Mouse (Mus musculus): Measurements from ENCODE around the gene Sergef. TPM values are rescaled to one million over a fixed set of nuclear protein-coding genes. Genes with fewer than 3 reads are reported as not detected.

Gene Sergef
- polyA plus RNA-seq, 1 experiment from 2014 or later = 15.5 TPM

DNA sequence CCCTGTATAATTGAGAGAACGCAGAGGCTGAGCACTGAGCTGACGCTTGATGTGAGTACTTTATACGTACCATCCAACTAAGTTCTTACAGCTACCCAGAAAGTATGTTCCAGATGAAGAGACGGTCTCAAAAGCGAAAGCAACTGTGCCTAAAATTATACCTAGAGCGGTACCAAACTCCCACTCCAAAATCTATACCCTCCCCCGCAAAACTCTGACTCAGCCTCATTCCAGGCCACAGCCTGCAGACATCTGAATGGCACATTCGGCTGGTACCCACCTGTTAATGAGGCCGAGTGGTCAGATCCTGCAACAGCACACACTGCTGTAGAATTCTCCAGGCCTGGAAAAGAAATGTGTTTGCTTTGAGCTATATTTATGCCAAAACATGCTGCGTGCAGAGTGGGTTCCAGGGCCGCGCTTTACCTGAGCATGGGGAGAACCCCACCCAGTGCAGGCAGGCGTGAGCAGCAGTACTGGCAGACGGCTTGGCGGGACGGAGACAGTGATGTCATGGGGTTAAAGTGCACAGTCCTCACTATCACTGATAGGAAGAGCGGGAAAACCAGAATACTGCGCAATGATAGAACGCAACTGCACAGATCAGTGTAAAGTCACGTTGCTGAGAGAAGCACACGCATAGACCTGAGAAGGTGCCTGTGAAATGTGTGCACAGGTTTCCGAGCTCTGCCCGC, 21.0 kb downstream of the Sergef start:
- WGBS = 87% methylated on average over 23 of the region's 23 CpGs
- Histone ChIP-seq H3K9me3 (replicated peaks; ENCODE audit: low read length) (no peaks in the 10 kb centered on the region), H3K36me3 (ENCODE audit: insufficient read depth, low read length) (no peaks in the 10 kb centered on the region), H3K27ac (no peak overlapping the region), H3K4me3 (replicated peaks; ENCODE audit: low read depth, low read length) (no peak overlapping the region), H3K9ac (ENCODE audit: low read depth, low read length) (no peak overlapping the region), H3K4me2 (ENCODE audit: low read length) (no peak overlapping the region), H3K4me1 (replicated peaks; ENCODE audit: insufficient read depth, low read length) (peaks cover 3% of the 10 kb centered on the region; the same call in 1 of the 2 replicates), H3K27me3 (ENCODE audit: insufficient read depth, low read length) (no peaks in the 10 kb centered on the region)
- TF ChIP-seq CTCF (IDR thresholded peaks at IDR 0.05; ENCODE audit: low read depth) = no peak
- DNase-seq (ENCODE audit: low spot score) = no peak
- ATAC-seq (replicated peaks; ENCODE audit: low FRiP score, low read depth) = no peak

DNA sequence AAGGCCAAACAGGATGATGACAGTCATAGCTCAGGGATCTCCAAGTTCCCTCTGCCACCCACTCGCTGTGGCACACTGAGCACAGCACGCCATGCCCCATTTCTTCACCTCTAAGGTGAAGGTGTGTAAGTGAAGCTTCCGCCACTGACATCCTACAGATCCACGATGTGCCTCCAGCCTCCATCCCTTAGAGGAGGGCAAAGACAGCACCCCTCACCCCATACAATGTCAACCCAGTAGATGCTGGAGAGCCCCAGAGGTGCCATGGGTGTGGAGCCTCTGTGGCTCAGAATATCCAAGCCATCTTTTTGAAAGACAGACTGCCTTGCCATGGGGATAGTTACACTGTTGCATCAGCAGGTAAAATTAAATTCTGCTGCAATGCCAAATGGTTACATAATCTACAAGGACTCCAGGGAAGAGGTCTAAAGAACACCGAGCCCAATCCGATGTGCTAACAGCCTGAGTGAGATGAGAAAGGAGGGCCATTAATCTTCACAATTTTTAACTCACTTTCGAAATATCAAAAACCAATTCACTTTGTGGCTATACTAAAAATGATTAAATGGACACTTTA, 23.1 kb downstream of the Sergef start:
- Histone ChIP-seq H3K4me2 (ENCODE audit: low read length) (no peak overlapping the region), H3K27ac (peak overlapping the region; percentile 57; the same call in 1 of the 2 replicates), H3K4me3 (replicated peaks; ENCODE audit: low read depth, low read length) (no peak overlapping the region), H3K9me3 (replicated peaks; ENCODE audit: low read length) (no peaks in the 10 kb centered on the region), H3K27me3 (ENCODE audit: insufficient read depth, low read length) (no peaks in the 10 kb centered on the region), H3K4me1 (replicated peaks; ENCODE audit: insufficient read depth, low read length) (peaks cover 10% of the 10 kb centered on the region), H3K9ac (ENCODE audit: low read depth, low read length) (no peak overlapping the region), H3K36me3 (ENCODE audit: insufficient read depth, low read length) (no peaks in the 10 kb centered on the region)
- TF ChIP-seq CTCF (IDR thresholded peaks at IDR 0.05; ENCODE audit: low read depth) = no peak
- 86% methylated on average over 7 of the region's 7 CpGs for WGBS
- DNase-seq (ENCODE audit: low spot score) = no peak
- no peak for ATAC-seq (replicated peaks; ENCODE audit: low FRiP score, low read depth)

DNA sequence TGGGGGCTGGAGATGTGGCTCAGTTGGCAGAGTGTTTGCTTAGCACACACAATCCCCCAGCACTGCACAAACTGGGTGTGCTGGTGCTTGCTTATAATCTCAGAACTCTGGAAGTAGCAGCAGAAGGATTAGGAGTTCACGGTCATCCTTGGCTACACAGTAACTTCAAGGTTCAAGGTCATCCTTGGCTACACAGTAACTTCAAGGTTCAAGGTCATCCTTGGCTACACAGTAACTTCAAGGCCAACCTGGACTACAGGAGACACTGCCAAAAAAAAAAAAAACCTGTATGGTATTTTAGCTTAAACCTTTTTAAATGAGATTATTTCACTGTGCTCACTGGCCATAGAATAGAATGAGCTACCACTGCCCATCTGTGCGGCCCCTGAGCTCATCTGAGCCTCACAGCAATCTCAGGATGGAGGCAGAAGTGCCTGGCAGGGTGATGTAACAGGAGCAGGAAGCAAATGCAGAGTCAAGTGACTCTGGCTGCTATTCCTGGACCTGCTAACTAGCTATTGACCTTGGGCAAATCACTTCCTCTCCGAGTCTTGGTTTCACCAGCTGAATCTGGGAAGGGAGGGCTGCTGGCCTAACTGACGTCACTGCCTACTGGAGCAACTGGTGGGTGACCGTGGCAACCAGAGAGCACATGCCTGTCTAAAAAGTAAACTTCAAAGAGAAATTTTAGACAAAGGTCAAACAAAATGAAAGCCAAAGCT, 24.2 kb downstream of the Sergef start:
- Histone ChIP-seq H3K27me3 (ENCODE audit: insufficient read depth, low read length) (no peaks in the 10 kb centered on the region), H3K9ac (ENCODE audit: low read depth, low read length) (no peak overlapping the region), H3K4me1 (replicated peaks; ENCODE audit: insufficient read depth, low read length) (peaks cover 10% of the 10 kb centered on the region), H3K4me3 (replicated peaks; ENCODE audit: low read depth, low read length) (no peak overlapping the region), H3K4me2 (ENCODE audit: low read length) (no peak overlapping the region), H3K27ac (no peak overlapping the region), H3K36me3 (ENCODE audit: insufficient read depth, low read length) (no peaks in the 10 kb centered on the region), H3K9me3 (replicated peaks; ENCODE audit: low read length) (no peaks in the 10 kb centered on the region)
- ATAC-seq (replicated peaks; ENCODE audit: low FRiP score, low read depth) = peak; percentile 54; the same call in 1 of the 2 replicates
- peak; percentile 54 for DNase-seq (ENCODE audit: low spot score)
- 34% methylated on average over 5 of the region's 5 CpGs for WGBS
- no peak for TF ChIP-seq CTCF (IDR thresholded peaks at IDR 0.05; ENCODE audit: low read depth)

DNA sequence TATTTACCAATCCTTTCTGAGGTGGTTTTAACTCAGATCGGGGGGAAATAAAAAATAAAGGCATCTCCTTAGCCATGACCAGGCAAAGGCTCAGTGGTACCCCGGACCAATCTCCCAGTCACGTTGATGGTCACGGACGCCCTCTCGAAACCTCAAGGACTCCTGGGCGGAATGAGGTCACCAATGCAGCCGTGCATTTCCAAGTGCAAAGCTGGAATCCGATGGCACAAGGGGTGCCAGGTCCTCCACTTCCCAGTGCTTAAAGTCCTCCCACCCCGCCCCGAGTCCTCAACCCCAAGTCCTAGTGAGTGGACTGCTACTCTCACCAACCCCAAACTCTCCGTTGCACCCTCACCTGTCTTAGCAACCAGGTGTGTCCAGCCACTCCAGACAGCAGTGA, 25.3 kb downstream of the Sergef start:
- H3K4me3 ChIP-seq (replicated peaks; ENCODE audit: low read depth, low read length) = no peak overlapping the region
- H3K9me3 ChIP-seq (replicated peaks; ENCODE audit: low read length) = no peaks in the 10 kb centered on the region
- no peak overlapping the region for H3K9ac ChIP-seq (ENCODE audit: low read depth, low read length)
- H3K4me2 ChIP-seq (ENCODE audit: low read length) = no peak overlapping the region
- WGBS = 87% methylated on average over 12 of the region's 12 CpGs
- H3K27ac ChIP-seq = no peak overlapping the region
- TF ChIP-seq CTCF (IDR thresholded peaks at IDR 0.05; ENCODE audit: low read depth) = no peak
- H3K4me1 ChIP-seq (replicated peaks; ENCODE audit: insufficient read depth, low read length) = peaks cover 10% of the 10 kb centered on the region
- H3K36me3 ChIP-seq (ENCODE audit: insufficient read depth, low read length) = no peaks in the 10 kb centered on the region
- ATAC-seq (replicated peaks; ENCODE audit: low FRiP score, low read depth) (no peak), DNase-seq (ENCODE audit: low spot score) (no peak)
- H3K27me3 ChIP-seq (ENCODE audit: insufficient read depth, low read length) = no peaks in the 10 kb centered on the region

DNA sequence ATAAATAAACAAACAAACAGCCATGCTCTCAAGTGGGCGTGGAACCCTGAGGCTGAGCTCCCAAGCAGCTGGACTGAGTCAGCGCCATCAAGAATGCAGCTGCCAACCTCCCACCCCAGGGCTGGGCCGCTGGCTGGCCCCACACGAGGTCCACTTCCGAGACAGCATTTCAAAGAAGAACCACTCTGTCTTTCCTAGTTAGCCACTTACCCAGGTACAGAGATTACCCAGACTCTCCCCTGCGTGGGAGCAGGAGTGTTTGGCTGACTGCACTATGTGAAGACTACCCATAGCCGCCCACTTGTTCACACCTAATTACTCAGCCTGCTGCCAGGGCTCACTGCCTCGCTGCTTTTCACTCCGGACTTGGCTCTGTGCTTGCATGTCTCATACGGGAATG, 26.5 kb downstream of the Sergef start:
- Histone ChIP-seq H3K27ac (no peak overlapping the region), H3K9me3 (replicated peaks; ENCODE audit: low read length) (no peaks in the 10 kb centered on the region), H3K36me3 (ENCODE audit: insufficient read depth, low read length) (no peaks in the 10 kb centered on the region), H3K4me1 (replicated peaks; ENCODE audit: insufficient read depth, low read length) (peaks cover 10% of the 10 kb centered on the region), H3K4me2 (ENCODE audit: low read length) (no peak overlapping the region), H3K9ac (ENCODE audit: low read depth, low read length) (no peak overlapping the region), H3K4me3 (replicated peaks; ENCODE audit: low read depth, low read length) (no peak overlapping the region), H3K27me3 (ENCODE audit: insufficient read depth, low read length) (no peaks in the 10 kb centered on the region)
- WGBS = 28% methylated on average over 10 of the region's 10 CpGs
- DNase-seq (ENCODE audit: low spot score) (peak; percentile 63), ATAC-seq (replicated peaks; ENCODE audit: low FRiP score, low read depth) (peak; percentile 53)
- TF ChIP-seq CTCF (IDR thresholded peaks at IDR 0.05; ENCODE audit: low read depth) = no peak

DNA sequence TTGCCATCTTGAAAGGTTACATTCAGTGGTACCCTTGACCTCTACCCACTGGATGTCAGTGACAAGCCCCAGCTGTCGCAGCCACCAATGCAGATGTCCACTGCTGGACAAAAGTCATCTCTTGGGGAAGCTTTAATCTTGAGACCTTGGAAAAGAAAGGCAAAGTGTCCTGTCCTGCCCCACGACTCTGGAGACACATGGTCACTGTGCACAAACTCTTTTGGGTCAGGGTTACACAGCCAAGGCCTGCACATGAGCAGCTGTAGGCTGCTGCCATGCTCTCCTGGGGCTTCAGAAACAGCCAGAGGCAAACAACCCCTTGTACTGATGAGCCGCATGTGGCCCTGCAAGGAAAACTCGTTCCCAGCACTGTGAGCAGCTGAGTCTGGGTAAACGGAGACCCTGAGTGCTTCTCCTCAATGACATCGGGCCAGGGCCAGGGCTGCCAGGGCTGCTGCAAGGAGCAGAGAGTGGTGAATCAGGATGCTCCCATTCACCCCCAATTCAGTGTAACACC, 27.1 kb downstream of the Sergef start:
- Histone ChIP-seq H3K4me1 (replicated peaks; ENCODE audit: insufficient read depth, low read length) (peaks cover 10% of the 10 kb centered on the region), H3K27ac (peak overlapping the region; percentile 47; the same call in 1 of the 2 replicates), H3K27me3 (ENCODE audit: insufficient read depth, low read length) (no peaks in the 10 kb centered on the region), H3K4me2 (ENCODE audit: low read length) (no peak overlapping the region), H3K36me3 (ENCODE audit: insufficient read depth, low read length) (no peaks in the 10 kb centered on the region), H3K4me3 (replicated peaks; ENCODE audit: low read depth, low read length) (no peak overlapping the region), H3K9ac (ENCODE audit: low read depth, low read length) (no peak overlapping the region), H3K9me3 (replicated peaks; ENCODE audit: low read length) (no peaks in the 10 kb centered on the region)
- 58% methylated on average over 6 of the region's 6 CpGs for WGBS
- DNase-seq (ENCODE audit: low spot score) (no peak), ATAC-seq (replicated peaks; ENCODE audit: low FRiP score, low read depth) (no peak)
- TF ChIP-seq CTCF (IDR thresholded peaks at IDR 0.05; ENCODE audit: low read depth) = no peak
